Mouse (Mus musculus): ENCODE measurements around the gene Slit1. TPM values are rescaled to one million over a fixed set of nuclear protein-coding genes. Genes with fewer than 3 reads are reported as not detected.

The Slit1 gene
- polyA plus RNA-seq, 1 experiment from 2014 or later = 0.13 TPM

GRCm38 (mm10) chr19:41615606-41616224 lies 127.8 kb downstream of the Slit1 start:
- no peak overlapping the region for H3K4me3 ChIP-seq (ENCODE audit: low read depth, low read length)
- H3K4me1 ChIP-seq (ENCODE audit: control insufficient read depth, low read depth, low read length) = no peaks in the 10 kb centered on the region
- ATAC-seq (ENCODE audit: low read depth) = peak; percentile 30
- no peak overlapping the region for H3K27ac ChIP-seq (ENCODE audit: low read length)
- no peaks in the 10 kb centered on the region for H3K36me3 ChIP-seq (ENCODE audit: control insufficient read depth, insufficient read depth)
- WGBS (ENCODE audit: insufficient replicate concordance) = 55% methylated on average over 11 of the region's 11 CpGs
- no peaks in the 10 kb centered on the region for H3K27me3 ChIP-seq (ENCODE audit: control insufficient read depth, insufficient read depth, low read depth, low read length)
- no peak overlapping the region for H3K9ac ChIP-seq (ENCODE audit: low read depth, low read length)
- H3K4me2 ChIP-seq (ENCODE audit: low read depth, low read length) = no peak overlapping the region
- H3K9me3 ChIP-seq (replicated peaks; ENCODE audit: control insufficient read depth, low read length) = no peaks in the 10 kb centered on the region

GRCm38 (mm10) chr19:41613325-41614087 lies 130.0 kb downstream of the Slit1 start:
- no peak overlapping the region for H3K4me3 ChIP-seq (ENCODE audit: low read depth, low read length)
- no peak overlapping the region for H3K27ac ChIP-seq (ENCODE audit: low read length)
- H3K36me3 ChIP-seq (ENCODE audit: control insufficient read depth, insufficient read depth) = no peaks in the 10 kb centered on the region
- H3K27me3 ChIP-seq (ENCODE audit: control insufficient read depth, insufficient read depth, low read depth, low read length) = no peaks in the 10 kb centered on the region
- H3K9ac ChIP-seq (ENCODE audit: low read depth, low read length) = no peak overlapping the region
- no peak for ATAC-seq (ENCODE audit: low read depth)
- no peaks in the 10 kb centered on the region for H3K4me1 ChIP-seq (ENCODE audit: control insufficient read depth, low read depth, low read length)
- 53% methylated on average over 16 of the region's 16 CpGs for WGBS (ENCODE audit: insufficient replicate concordance)
- no peak overlapping the region for H3K4me2 ChIP-seq (ENCODE audit: low read depth, low read length)
- H3K9me3 ChIP-seq (replicated peaks; ENCODE audit: control insufficient read depth, low read length) = no peaks in the 10 kb centered on the region

- no peaks in the 10 kb centered on the region for H3K36me3 ChIP-seq (ENCODE audit: control insufficient read depth, insufficient read depth)
- H3K4me2 ChIP-seq (ENCODE audit: low read depth, low read length) = no peak overlapping the region
- ATAC-seq (ENCODE audit: low read depth) = no peak
- H3K9me3 ChIP-seq (replicated peaks; ENCODE audit: control insufficient read depth, low read length) = no peaks in the 10 kb centered on the region
- no peaks in the 10 kb centered on the region for H3K4me1 ChIP-seq (ENCODE audit: control insufficient read depth, low read depth, low read length)
- H3K9ac ChIP-seq (ENCODE audit: low read depth, low read length) = no peak overlapping the region
- H3K4me3 ChIP-seq (ENCODE audit: low read depth, low read length) = no peak overlapping the region
- 51% methylated on average over 6 of the region's 6 CpGs for WGBS (ENCODE audit: insufficient replicate concordance)
- no peak overlapping the region for H3K27ac ChIP-seq (ENCODE audit: low read length)
- no peaks in the 10 kb centered on the region for H3K27me3 ChIP-seq (ENCODE audit: control insufficient read depth, insufficient read depth, low read depth, low read length)
Observed at GRCm38 (mm10) chr19:41611683-41612082, 131.8 kb downstream of the Slit1 start.

GRCm38 (mm10) chr19:41606208-41606987 lies 137.1 kb downstream of the Slit1 start:
- Histone ChIP-seq H3K9ac (ENCODE audit: low read depth, low read length) (no peak overlapping the region), H3K27ac (ENCODE audit: low read length) (no peak overlapping the region), H3K4me3 (ENCODE audit: low read depth, low read length) (no peak overlapping the region), H3K36me3 (ENCODE audit: control insufficient read depth, insufficient read depth) (no peaks in the 10 kb centered on the region), H3K9me3 (replicated peaks; ENCODE audit: control insufficient read depth, low read length) (no peaks in the 10 kb centered on the region), H3K27me3 (ENCODE audit: control insufficient read depth, insufficient read depth, low read depth, low read length) (no peaks in the 10 kb centered on the region), H3K4me2 (ENCODE audit: low read depth, low read length) (no peak overlapping the region), H3K4me1 (ENCODE audit: control insufficient read depth, low read depth, low read length) (no peaks in the 10 kb centered on the region)
- ATAC-seq (ENCODE audit: low read depth) = peak; percentile 37; the same call in 1 of the 2 replicates
- WGBS (ENCODE audit: insufficient replicate concordance) = 65% methylated on average over 10 of the region's 10 CpGs

GRCm38 (mm10) chr19:41600647-41601046 lies 142.8 kb downstream of the Slit1 start:
- Histone ChIP-seq H3K27ac (ENCODE audit: low read length) (no peak overlapping the region), H3K4me3 (ENCODE audit: low read depth, low read length) (no peak overlapping the region), H3K27me3 (ENCODE audit: control insufficient read depth, insufficient read depth, low read depth, low read length) (no peaks in the 10 kb centered on the region), H3K4me2 (ENCODE audit: low read depth, low read length) (no peak overlapping the region), H3K36me3 (ENCODE audit: control insufficient read depth, insufficient read depth) (no peaks in the 10 kb centered on the region), H3K9me3 (replicated peaks; ENCODE audit: control insufficient read depth, low read length) (no peaks in the 10 kb centered on the region), H3K4me1 (ENCODE audit: control insufficient read depth, low read depth, low read length) (no peaks in the 10 kb centered on the region; the same call in 1 of the 2 replicates), H3K9ac (ENCODE audit: low read depth, low read length) (no peak overlapping the region)
- 55% methylated on average over 11 of the region's 11 CpGs for WGBS (ENCODE audit: insufficient replicate concordance)
- no peak for ATAC-seq (ENCODE audit: low read depth)

- Histone ChIP-seq H3K4me1 (ENCODE audit: control insufficient read depth, low read depth, low read length) (no peaks in the 10 kb centered on the region; the same call in 1 of the 2 replicates), H3K9me3 (replicated peaks; ENCODE audit: control insufficient read depth, low read length) (no peaks in the 10 kb centered on the region), H3K36me3 (ENCODE audit: control insufficient read depth, insufficient read depth) (no peaks in the 10 kb centered on the region), H3K27me3 (ENCODE audit: control insufficient read depth, insufficient read depth, low read depth, low read length) (no peaks in the 10 kb centered on the region), H3K9ac (ENCODE audit: low read depth, low read length) (no peak overlapping the region), H3K4me2 (ENCODE audit: low read depth, low read length) (no peak overlapping the region), H3K27ac (ENCODE audit: low read length) (0 out of 2 replicates have a peak overlapping the region, but pooled peaks have one; percentile 6), H3K4me3 (ENCODE audit: low read depth, low read length) (no peak overlapping the region)
- 50% methylated on average over 6 of the region's 6 CpGs for WGBS (ENCODE audit: insufficient replicate concordance)
- peak; percentile 81 for ATAC-seq (ENCODE audit: low read depth)
Observed at GRCm38 (mm10) chr19:41597170-41597894, 146.1 kb downstream of the Slit1 start.

GRCm38 (mm10) chr19:41591808-41592207 lies 151.7 kb downstream of the Slit1 start:
- no peak for ATAC-seq (ENCODE audit: low read depth)
- no peak overlapping the region for H3K9ac ChIP-seq (ENCODE audit: low read depth, low read length)
- no peaks in the 10 kb centered on the region for H3K36me3 ChIP-seq (ENCODE audit: control insufficient read depth, insufficient read depth)
- no peaks in the 10 kb centered on the region for H3K9me3 ChIP-seq (replicated peaks; ENCODE audit: control insufficient read depth, low read length)
- H3K4me2 ChIP-seq (ENCODE audit: low read depth, low read length) = no peak overlapping the region
- H3K27ac ChIP-seq (ENCODE audit: low read length) = no peak overlapping the region
- no peak overlapping the region for H3K4me3 ChIP-seq (ENCODE audit: low read depth, low read length)
- WGBS (ENCODE audit: insufficient replicate concordance) = 77% methylated on average over 12 of the region's 12 CpGs
- no peaks in the 10 kb centered on the region for H3K4me1 ChIP-seq (ENCODE audit: control insufficient read depth, low read depth, low read length)
- no peaks in the 10 kb centered on the region for H3K27me3 ChIP-seq (ENCODE audit: control insufficient read depth, insufficient read depth, low read depth, low read length)

- H3K4me2 ChIP-seq (ENCODE audit: low read depth, low read length) = no peak overlapping the region
- H3K27ac ChIP-seq (ENCODE audit: low read length) = no peak overlapping the region
- H3K27me3 ChIP-seq (ENCODE audit: control insufficient read depth, insufficient read depth, low read depth, low read length) = no peaks in the 10 kb centered on the region
- no peaks in the 10 kb centered on the region for H3K4me1 ChIP-seq (ENCODE audit: control insufficient read depth, low read depth, low read length)
- no peaks in the 10 kb centered on the region for H3K9me3 ChIP-seq (replicated peaks; ENCODE audit: control insufficient read depth, low read length)
- H3K9ac ChIP-seq (ENCODE audit: low read depth, low read length) = no peak overlapping the region
- 77% methylated on average over 8 of the region's 8 CpGs for WGBS (ENCODE audit: insufficient replicate concordance)
- H3K4me3 ChIP-seq (ENCODE audit: low read depth, low read length) = no peak overlapping the region
- no peaks in the 10 kb centered on the region for H3K36me3 ChIP-seq (ENCODE audit: control insufficient read depth, insufficient read depth)
- no peak for ATAC-seq (ENCODE audit: low read depth)
Observed at GRCm38 (mm10) chr19:41589681-41590080, 153.8 kb downstream of the Slit1 start.
